Mouse (Mus musculus) cerebellum, adult (tissue): Measurements from ENCODE around the gene Gm11437.

ENCODE experiments used
- ATAC-seq: cut with Nextera tagmentation; 2 replicates; pipeline ENCODE4 v1.9.2; 2017; ENCODE audit warnings: mild to moderate bottlenecking, moderate library complexity, mixed read lengths; ENCODE audit not compliant: insufficient number of reproducible peaks, low FRiP score, low TSS enrichment

The Gm11437 gene

DNA sequence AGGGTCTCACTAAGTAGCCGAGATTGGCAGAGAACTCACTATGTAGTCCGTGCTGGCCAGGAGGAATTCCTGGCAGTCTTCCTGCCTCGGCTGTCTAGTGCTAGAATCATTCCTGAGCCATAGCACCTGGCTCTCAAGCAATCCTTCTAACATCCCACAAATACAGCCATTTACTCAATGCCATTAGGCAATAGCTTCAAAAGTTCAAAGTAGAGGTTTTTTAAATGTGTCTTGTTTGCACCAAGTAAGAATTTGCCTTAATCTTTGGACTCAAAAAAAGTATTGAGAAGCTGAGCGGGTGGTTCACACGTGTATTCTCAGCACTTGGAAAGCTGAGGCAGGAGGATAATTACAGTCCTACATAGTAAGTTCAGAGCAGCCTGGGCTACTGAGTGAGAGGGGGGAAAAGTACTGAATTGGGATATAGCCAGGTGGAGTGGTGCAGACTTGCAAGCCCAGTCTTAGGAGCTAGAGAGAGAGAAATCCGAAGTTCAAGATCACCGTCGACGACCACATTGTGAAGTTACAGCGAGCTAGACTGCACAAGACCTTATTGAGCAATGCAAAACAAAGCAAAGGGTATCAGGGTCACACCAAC, 22.0 kb downstream of the Gm11437 start:
- ATAC-seq, result no peak

DNA sequence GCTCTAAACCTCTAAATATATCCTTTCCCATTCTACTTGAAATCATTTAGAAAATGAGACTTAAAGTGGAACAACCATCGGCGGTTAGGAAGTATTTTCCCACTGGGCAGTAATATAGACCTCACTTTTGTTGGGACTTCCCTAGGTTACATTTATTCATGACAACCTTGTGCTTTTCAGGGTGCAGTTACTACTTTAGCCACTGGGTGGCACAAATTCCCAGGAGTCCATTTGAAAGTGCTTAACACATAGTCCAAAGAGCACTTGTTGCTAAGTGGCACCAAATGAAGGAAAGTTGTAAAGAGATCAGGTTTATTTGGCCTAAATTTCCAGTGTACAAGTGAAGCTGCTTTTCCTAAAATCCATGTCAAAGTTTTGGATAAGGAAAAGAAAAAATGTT, 25.5 kb downstream of the Gm11437 start:
- no peak for ATAC-seq

DNA sequence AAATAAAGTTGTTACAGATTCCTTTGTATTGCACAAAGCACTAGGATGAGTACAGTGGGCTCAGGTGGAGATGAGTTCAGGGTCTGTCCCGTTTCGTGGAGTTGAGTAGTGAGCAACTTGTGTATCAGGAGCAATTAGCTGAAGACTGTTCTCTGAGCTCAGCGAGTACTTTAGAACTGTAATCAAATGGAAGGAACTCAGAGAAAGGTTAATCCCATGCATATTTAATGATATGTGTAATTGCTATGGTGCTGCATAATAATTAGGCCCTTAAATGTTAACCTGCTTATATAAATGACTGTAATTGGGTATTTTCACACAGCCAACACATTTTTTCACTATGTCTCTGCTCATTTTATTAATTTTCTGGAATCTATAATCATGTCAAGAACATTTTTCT, 30.8 kb downstream of the Gm11437 start:
- no peak for ATAC-seq

DNA sequence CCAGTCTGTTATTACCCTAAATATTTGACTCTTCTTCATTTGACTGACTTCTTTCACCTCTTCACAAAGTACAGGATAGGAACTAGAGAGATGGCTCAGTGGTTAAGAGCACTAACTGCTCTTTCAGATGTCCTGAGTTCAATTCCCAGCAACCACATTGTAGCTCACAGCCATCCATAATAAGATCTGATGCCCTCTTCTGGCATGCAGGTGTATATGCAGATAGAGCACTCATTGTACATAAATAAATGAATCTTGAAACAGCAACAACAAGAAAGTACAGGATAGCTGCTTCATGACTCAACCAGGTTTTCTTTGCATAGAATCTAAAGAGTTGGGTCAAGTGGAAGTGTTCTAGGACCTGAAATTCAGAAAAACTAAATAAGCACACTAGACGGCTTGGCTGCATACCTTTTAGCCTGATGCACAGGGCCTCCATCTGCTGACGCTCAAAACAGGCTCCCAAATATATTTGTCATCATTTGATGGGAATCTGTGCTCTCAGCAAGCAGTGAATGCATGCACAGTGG, 32.9 kb downstream of the Gm11437 start:
- no peak for ATAC-seq

DNA sequence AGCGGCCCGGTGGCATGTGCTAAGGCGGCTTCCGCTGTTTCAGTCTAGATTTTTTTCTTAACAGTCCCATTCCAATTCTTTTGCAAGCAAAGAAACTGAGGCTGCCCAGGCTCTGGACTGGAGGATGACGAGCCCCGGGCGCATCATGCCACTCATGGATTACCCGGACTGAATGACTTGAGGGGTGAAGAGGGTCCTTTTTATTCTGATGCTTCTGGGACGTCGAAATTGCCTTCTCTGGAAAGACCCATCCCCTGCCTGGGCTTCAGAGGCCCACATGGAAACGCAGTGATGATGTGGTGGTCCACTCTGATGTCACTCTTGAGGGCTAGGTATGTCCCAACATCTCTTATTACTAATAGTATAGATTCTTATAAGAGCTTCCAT, 37.5 kb downstream of the Gm11437 start:
- ATAC-seq, result no peak

DNA sequence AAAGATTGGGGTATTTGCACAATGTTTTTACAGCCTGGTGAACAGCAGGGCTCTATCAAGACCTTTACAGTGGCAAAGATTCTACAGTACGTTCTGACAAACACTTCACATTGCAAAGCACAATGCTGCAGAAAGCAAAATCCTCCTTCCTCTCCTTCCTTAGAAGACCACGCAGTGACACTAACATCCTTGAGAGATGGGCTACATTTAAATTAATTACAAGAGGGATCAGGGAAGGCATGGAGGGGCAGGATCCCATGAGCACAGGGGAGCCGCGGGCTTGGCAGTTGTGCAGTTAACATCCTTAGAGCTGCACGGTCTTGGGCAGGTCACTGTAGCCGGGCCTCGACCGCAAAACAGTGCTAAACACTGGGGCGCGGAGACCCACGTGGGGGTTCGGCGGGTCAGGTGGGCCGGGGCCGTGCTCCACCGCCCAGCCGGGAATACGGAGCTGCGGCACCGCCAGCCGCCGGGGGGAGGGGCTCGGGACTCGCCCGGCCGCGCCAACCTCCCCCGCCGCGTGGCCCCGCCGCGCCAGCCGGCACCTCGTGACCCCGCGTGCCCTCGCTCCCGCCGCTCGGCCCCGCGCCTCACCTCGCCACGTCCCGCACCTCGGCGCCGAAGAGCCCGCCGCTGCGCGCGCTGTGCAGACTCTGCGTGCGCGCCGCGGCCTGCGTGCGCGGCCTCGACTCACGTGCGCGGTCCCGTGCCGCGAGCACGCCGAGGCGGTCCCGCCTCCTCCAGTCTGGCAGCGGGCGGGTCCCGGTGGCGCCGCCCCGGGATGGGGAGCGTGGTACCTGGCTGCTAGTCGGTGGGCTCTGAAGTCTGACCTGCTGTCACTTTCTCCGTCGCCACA, 38.1 kb downstream of the Gm11437 start, which contains the start of the genes Tada2a and Acaca:
TSS of gene Tada2a (minus strand) at position 658 of the 856 bp plus-strand sequence.
TSS of gene Acaca (plus strand) at position 730 of the 856 bp plus-strand sequence.
- peak; percentile 86 for ATAC-seq

DNA sequence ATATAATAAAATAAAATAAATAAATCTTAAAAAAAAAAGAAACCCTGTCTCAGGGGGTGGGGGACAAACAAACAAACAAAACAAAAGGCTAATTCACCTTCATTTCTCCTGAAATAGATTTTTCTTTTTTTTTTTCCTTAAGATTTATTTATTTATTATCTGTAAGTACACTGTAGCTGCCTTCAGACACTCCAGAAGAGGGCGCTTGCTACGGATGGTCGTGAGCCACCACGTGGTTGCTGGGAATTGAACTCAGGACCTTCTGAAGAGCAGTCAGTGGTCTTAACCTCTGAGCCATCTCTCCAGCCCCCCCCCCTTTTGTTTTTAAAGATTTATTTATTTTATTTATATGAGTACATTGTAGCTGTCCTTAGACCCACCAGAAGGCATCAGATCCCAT, 39.3 kb downstream of the Gm11437 start:
- ATAC-seq, result no peak

DNA sequence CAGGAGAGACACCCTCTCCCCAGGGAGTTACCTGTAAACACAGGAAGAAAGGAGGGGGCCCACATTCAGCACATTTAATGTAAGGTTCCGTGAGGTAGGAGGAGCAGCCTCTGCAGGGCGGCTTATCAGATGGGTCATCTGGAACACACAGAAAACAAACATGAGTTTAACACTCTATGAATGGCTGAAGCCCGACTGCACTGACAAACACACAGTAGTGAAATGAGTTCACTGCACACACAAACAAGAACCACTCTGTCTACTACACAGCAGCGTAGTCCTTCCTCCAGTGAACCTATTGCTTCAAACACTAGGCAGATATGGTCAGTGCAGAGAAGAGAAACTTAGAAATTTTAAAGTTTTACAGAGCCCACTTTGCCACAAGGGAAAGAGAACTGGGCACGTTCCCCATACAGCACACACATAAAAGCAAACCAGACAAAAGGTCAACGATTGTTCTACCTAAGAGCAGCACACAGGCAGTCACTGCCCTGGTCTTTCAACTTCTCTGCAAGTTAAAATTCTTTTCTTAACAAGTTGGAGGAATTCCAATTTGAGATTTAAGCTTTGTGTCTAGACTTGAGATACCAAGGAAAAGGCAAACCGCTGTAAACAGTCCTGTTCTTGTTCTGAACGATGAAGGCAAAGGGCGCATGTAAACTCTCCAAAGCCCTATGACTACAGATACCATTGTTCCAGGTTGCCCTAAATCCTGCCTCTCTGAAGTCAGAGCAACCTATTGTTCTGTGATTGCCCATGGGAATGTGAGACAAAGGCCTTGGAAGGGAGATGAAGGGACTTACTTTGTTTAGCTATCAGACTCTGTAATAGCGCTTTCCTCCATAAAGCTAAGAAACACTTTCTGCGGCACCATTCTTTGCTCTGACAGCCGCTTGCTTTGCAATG, 46.0 kb downstream of the Gm11437 start:
- ATAC-seq, result no peak

DNA sequence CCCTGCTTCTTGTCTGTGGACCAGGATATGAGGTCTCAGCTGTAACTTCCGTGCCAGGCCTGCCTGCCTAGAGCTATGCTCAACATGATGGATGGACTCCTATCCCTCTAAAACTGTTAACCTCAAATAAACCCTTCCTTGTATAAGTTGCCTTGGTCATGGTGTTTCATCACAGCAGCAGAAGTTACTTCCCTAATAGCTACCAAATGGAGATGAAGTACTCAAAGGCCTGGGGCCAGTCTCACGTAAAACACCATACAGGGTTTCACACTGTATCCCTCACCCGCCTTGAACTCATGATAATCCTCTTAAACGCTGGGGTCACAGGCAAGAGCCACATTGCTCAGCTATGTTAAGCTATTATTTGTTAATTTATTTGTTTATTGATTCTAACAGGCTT, 49.8 kb downstream of the Gm11437 start:
- ATAC-seq, result no peak

DNA sequence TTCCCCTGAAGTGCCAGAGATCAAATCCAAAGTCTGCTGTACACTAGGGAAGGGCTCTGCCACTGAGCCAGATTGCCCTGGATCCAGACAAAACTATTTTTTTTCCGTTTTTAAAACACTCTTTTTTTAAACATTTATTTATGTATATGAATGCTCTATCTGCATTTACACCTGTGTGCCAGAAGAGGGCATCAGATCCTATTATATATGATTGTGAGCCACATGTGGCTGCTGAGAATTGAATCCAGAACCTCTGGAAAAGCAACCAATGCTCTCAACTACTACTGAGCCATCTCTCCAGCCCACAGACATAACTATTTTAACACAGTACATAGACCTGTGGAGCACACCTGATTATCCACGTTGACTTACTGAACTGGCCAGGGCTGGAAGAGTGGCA, 51.1 kb downstream of the Gm11437 start:
- ATAC-seq, result no peak

DNA sequence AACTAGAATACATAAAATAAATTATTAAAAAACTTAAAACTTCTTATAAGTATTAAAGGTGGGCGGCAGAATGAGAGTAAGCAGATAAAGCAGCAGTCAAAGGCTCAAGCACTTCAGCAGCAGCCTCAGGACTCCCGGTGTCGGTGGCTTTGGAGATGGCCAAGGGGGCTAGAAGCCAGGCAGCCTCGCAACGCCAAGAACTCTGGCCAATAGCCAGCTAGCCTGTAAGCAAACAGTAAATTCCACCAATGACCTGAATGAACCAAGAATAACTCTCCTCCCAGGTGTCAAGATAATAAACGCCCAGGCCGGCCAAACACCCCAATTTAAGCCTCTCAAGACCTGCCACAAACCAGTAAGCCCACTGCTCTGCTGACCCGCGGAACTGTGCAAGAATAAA, 51.6 kb downstream of the Gm11437 start:
- ATAC-seq, result no peak

DNA sequence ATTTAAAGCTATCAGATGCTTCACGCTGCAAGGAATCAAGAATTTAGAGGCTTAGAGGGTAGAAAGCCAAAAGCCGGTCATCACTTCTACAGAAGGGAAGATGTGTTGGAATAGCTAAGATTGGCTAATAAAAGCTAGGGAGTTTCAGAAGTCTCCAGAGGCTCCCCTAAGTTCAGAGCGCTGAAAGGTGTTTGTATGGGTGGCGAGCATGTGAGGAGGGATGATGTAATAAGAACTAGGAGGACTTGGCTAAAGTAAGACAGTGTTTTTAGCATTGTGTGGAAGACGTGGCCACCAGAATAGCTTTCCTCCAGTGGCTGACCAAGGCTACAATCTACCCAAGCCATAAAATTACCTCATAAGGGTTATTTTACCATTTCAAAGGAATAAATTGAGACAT, 53.7 kb downstream of the Gm11437 start:
- no peak for ATAC-seq

DNA sequence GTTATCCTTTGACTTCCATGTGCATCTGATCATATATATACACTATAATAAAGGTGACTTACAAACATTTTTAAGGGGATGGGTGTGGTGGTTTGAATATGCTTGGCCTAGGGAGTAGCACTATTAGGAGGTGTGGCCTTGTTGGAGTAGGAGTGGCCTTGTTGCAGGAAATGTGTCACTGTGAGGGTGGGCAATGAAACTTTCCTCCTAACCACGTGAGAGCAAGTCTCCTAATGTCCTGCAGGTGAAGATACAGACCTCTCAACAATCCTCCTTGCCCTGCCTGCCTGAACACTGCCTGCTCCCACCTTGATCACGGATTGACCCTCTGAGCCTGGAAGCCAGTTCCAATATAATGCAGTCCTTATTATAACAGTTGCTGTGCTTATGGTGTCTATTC, 60.1 kb downstream of the Gm11437 start:
- ATAC-seq, result no peak

DNA sequence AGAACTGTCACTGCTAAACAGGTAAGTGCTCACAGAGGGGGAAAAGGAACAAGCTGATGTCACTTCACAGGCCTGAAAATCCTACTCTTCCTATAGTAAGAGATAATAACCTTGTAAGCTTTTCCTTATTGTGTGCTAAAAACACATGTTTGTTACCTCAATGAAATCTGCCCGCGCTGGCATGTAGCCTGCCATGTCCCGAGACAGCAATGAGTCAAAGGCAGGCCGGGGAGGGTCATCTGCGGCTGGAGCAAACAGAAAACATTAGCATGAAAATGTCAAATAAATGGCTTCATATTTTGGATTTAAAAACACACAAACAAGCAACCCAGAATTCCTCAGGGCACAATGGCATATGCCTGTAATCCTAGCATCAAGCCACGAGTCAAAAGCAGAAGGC, 63.2 kb downstream of the Gm11437 start:
- ATAC-seq, result no peak

DNA sequence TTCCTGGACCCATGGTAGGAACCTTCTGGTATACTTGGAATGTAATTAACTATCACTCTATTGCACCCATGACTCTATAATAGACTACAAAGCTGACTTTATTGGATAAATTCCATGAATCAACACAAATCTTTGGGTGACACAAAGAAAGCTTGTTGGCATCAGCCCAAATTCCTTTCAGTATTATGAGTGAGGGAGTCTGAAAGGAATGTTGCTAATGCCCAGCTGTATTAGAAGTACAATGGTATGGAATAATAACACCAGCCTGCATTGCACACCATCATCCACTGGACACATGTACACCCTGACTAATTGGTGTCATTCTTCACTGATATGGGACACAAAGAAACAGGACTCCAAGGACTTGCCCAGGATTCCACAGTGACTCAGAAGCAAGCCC, 66.1 kb downstream of the Gm11437 start:
- ATAC-seq, result no peak
